Mouse (Mus musculus): ENCODE data around the gene Ranbp9.
"Not testable (repeated sequence)": the region's sequence is repeated elsewhere in the genome, so short reads cannot be mapped to it uniquely, and the experiment has no call there.

The Ranbp9 gene

GRCm38 (mm10) chr13:43496660-43497059 is 15.6 kb upstream of the Ranbp9 start:
- peak; percentile 40 for DNase-seq (ENCODE audit: low spot score)

- DNase-seq (ENCODE audit: low spot score): no peak
These were observed 14.6 kb upstream of the Ranbp9 start for GRCm38 (mm10) chr13:43495645-43496044.

GRCm38 (mm10) chr13:43493725-43494124 is 12.6 kb upstream of the Ranbp9 start:
- DNase-seq (ENCODE audit: low spot score): no peak

- DNase-seq (ENCODE audit: low spot score): no peak
These were observed 12.0 kb upstream of the Ranbp9 start for GRCm38 (mm10) chr13:43493058-43493481.

GRCm38 (mm10) chr13:43486501-43487213 is 5.6 kb upstream of the Ranbp9 start:
- DNase-seq (ENCODE audit: low spot score): no peak

GRCm38 (mm10) chr13:43485278-43485976 is 4.3 kb upstream of the Ranbp9 start:
- no peak for DNase-seq (ENCODE audit: low spot score)

- DNase-seq (ENCODE audit: low spot score): no peak
These were observed 1.7 kb upstream of the Ranbp9 start for GRCm38 (mm10) chr13:43482782-43483181.

GRCm38 (mm10) chr13:43481859-43482245 is 770 bp upstream of the Ranbp9 start:
- no peak for DNase-seq (ENCODE audit: low spot score)

- DNase-seq (ENCODE audit: low spot score): no peak
These were observed 506 bp downstream of the Ranbp9 start for GRCm38 (mm10) chr13:43480595-43480956.

- peak; percentile 55 for DNase-seq (ENCODE audit: low spot score)
These were observed 1.1 kb downstream of the Ranbp9 start for GRCm38 (mm10) chr13:43479767-43480571.

GRCm38 (mm10) chr13:43479024-43479705 is 1.9 kb downstream of the Ranbp9 start:
- DNase-seq (ENCODE audit: low spot score): no peak

GRCm38 (mm10) chr13:43478586-43478985 is 2.5 kb downstream of the Ranbp9 start:
- DNase-seq (ENCODE audit: low spot score): no peak

GRCm38 (mm10) chr13:43477098-43477697 is 3.9 kb downstream of the Ranbp9 start:
- DNase-seq (ENCODE audit: low spot score): no peak

GRCm38 (mm10) chr13:43476226-43476625 is 4.9 kb downstream of the Ranbp9 start:
- DNase-seq (ENCODE audit: low spot score): no peak

GRCm38 (mm10) chr13:43474722-43475121 is 6.4 kb downstream of the Ranbp9 start:
- DNase-seq (ENCODE audit: low spot score): no peak

- not testable (repeated sequence) for DNase-seq (ENCODE audit: low spot score)
These were observed 9.2 kb downstream of the Ranbp9 start for GRCm38 (mm10) chr13:43471861-43472260.

- DNase-seq (ENCODE audit: low spot score): no peak
These were observed 11.5 kb downstream of the Ranbp9 start for GRCm38 (mm10) chr13:43469607-43470006.

GRCm38 (mm10) chr13:43464605-43465004 is 16.5 kb downstream of the Ranbp9 start:
- no peak for DNase-seq (ENCODE audit: low spot score)

- DNase-seq (ENCODE audit: low spot score): no peak
These were observed 23.9 kb downstream of the Ranbp9 start for GRCm38 (mm10) chr13:43457161-43457560.

- no peak for DNase-seq (ENCODE audit: low spot score)
These were observed 26.7 kb downstream of the Ranbp9 start for GRCm38 (mm10) chr13:43454431-43454830.

- DNase-seq (ENCODE audit: low spot score): no peak
These were observed 28.1 kb downstream of the Ranbp9 start for GRCm38 (mm10) chr13:43452843-43453605.
